Mouse (Mus musculus) left cerebral cortex, adult 2 months (tissue): Measurements from ENCODE around the gene Arf3. TPM values are rescaled to one million over a fixed set of nuclear protein-coding genes. Genes with fewer than 3 reads are reported as not detected.

ENCODE experiments used
- DNase-seq, 2 experiments: peaks; one replicate each; pipeline ENCODE4 v3.0.0; 2021 to 2022; ENCODE audit warnings: low spot score in 2 of 2, mixed read lengths in 1 of 2; ENCODE audit errors: extremely low spot score in 1 of 2
- H3K27ac ChIP-seq: fragments of 200-600 bp; 2 replicates; pipeline ENCODE4 v1.8.1; 2022
- H3K4me3 ChIP-seq: fragments of 200-600 bp; 2 replicates; pipeline ENCODE4 v1.8.1; 2022
- CTCF ChIP-seq: fragments of 200-600 bp; IDR thresholded peaks from 2 replicates; pipeline ENCODE4 v1.8.1; 2022; ENCODE audit warnings: antibody characterized with exemption, mild to moderate bottlenecking, moderate library complexity
- intact Hi-C: fragments of 180-260 bp; cut with DNase I; formaldehyde crosslinking; loops from one replicate; pipeline ENCODE4 v1.15.1; 2025
- total RNA-seq, 2 experiments: library from RNA; stranded (reverse); gene quantifications; 2 replicates each; pipeline ENCODE4 v1.2.3; 2021

Arf3 gene
- total RNA-seq, 2 experiments from 2014 or later: 749 to 756 TPM

GRCm38 (mm10) chr15:98789661-98790535 lies 26.9 kb upstream of the Arf3 start, which contains the start of gene Wnt1:
Wnt1 (plus strand) TSS chr15:98789857.
- TF ChIP-seq CTCF: peak; percentile 56
- intact Hi-C loops: no loop called here
- Histone ChIP-seq H3K4me3 (no peak within 1 kb of the TSS), H3K27ac (no peak within 1 kb of the TSS)
- no peak for DNase-seq

GRCm38 (mm10) chr15:98788972-98789660 lies 26.1 kb upstream of the Arf3 start:
- no peak overlapping the region for H3K27ac ChIP-seq
- TF ChIP-seq CTCF: no peak
- DNase-seq: no peak
- no peak overlapping the region for H3K4me3 ChIP-seq
- intact Hi-C loops: no loop called here

GRCm38 (mm10) chr15:98787930-98788329 lies 24.9 kb upstream of the Arf3 start:
- H3K4me3 ChIP-seq: no peak overlapping the region
- intact Hi-C loops: no loop called here
- no peak overlapping the region for H3K27ac ChIP-seq
- no peak for DNase-seq
- peak; percentile 50 for TF ChIP-seq CTCF

- Histone ChIP-seq H3K27ac (no peak overlapping the region), H3K4me3 (no peak overlapping the region)
- intact Hi-C loops: no loop called here
- DNase-seq: no peak
- TF ChIP-seq CTCF: peak; percentile 55
Measured at GRCm38 (mm10) chr15:98785744-98786143, 22.7 kb upstream of the Arf3 start.

- Histone ChIP-seq H3K4me3 (no peak overlapping the region), H3K27ac (no peak overlapping the region)
- DNase-seq: no peak
- no peak; the same call in 1 of the 2 replicates for TF ChIP-seq CTCF
- intact Hi-C loops: no loop called here
Measured at GRCm38 (mm10) chr15:98781166-98781565, 18.2 kb upstream of the Arf3 start.

GRCm38 (mm10) chr15:98780573-98780972 lies 17.6 kb upstream of the Arf3 start:
- no peak overlapping the region for H3K27ac ChIP-seq
- no peak for DNase-seq
- peak; percentile 29 for TF ChIP-seq CTCF
- no peak overlapping the region for H3K4me3 ChIP-seq
- intact Hi-C loops: no loop called here

- intact Hi-C loops: no loop called here
- DNase-seq: no peak
- no peak for TF ChIP-seq CTCF
Measured at GRCm38 (mm10) chr15:98780075-98780474, 17.1 kb upstream of the Arf3 start.

GRCm38 (mm10) chr15:98778806-98779205 lies 15.8 kb upstream of the Arf3 start:
- intact Hi-C loops: no loop called here
- no peak for TF ChIP-seq CTCF
- no peak overlapping the region for H3K4me3 ChIP-seq
- DNase-seq: no peak
- no peak overlapping the region for H3K27ac ChIP-seq

More at GRCm38 (mm10) chr15:98780075-98780474, 17.1 kb upstream of the Arf3 start:
- Histone ChIP-seq H3K4me3 (no peak overlapping the region), H3K27ac (no peak overlapping the region)

GRCm38 (mm10) chr15:98778191-98778770 lies 15.3 kb upstream of the Arf3 start:
- TF ChIP-seq CTCF: no peak
- intact Hi-C loops: no loop called here
- no peak overlapping the region for H3K4me3 ChIP-seq
- no peak overlapping the region for H3K27ac ChIP-seq
- DNase-seq: no peak

- H3K27ac ChIP-seq: no peak within 1 kb of the TSS
- 0 out of 2 replicates have a peak within 1 kb of the TSS, but pooled peaks have one; percentile 4 for H3K4me3 ChIP-seq
- no peak for DNase-seq
- TF ChIP-seq CTCF: no peak
- intact Hi-C loops: no loop called here
Measured at GRCm38 (mm10) chr15:98777762-98778161, 14.7 kb upstream of the Arf3 start, which contains the start of gene Wnt10b. Wnt10b (minus strand) TSS chr15:98778150.

GRCm38 (mm10) chr15:98777005-98777616 lies 14.1 kb upstream of the Arf3 start:
- no peak for TF ChIP-seq CTCF
- H3K4me3 ChIP-seq: no peak overlapping the region
- H3K27ac ChIP-seq: no peak overlapping the region
- DNase-seq: no peak
- intact Hi-C loops: no loop called here
